Mouse (Mus musculus): ENCODE data around the gene Aars2.

DNA sequence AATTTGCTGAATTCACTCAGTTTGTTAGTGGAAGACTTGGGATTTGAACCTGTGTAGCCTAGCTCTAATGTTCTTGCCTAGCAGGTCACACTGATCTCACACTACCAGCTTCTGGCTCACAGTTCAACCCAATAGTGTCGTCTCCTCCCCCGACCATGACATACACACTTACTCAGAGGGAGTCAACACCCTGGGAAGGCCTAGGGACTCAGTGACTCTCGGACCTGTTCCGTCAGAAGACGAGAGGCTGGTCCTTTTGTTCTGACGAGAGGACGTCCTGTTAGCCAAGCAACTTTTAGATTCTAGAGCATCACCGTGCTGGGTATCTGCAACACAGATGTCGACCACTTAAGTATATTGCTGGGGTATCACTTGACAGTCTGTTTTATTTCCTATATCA lies 42.4 kb upstream of the Aars2 start:
- TF ChIP-seq CTCF (IDR thresholded peaks at IDR 0.05; ENCODE audit: low read depth) (no peak), EP300 (IDR thresholded peaks at IDR 0.05; ENCODE audit: low read depth) (no peak)
